Mouse (Mus musculus): ENCODE results near the gene Gm49368.

Gene Gm49368

GRCm38 (mm10) chr7:128056917-128057444 lies 5.5 kb upstream of the Gm49368 start:
- DNase-seq (ENCODE audit: low read depth, low spot score) = no peak

- DNase-seq (ENCODE audit: low read depth, low spot score) = no peak
These were observed 4.6 kb upstream of the Gm49368 start for GRCm38 (mm10) chr7:128057860-128058259.

GRCm38 (mm10) chr7:128058576-128058975 lies 3.9 kb upstream of the Gm49368 start:
- no peak for DNase-seq (ENCODE audit: low read depth, low spot score)

- no peak for DNase-seq (ENCODE audit: low read depth, low spot score)
These were observed 3.4 kb upstream of the Gm49368 start for GRCm38 (mm10) chr7:128059091-128059490.

- DNase-seq (ENCODE audit: low read depth, low spot score) = no peak
These were observed 813 bp downstream of the Gm49368 start for GRCm38 (mm10) chr7:128063211-128063781.

GRCm38 (mm10) chr7:128065547-128065946 lies 3.1 kb downstream of the Gm49368 start:
- no peak for DNase-seq (ENCODE audit: low read depth, low spot score)

GRCm38 (mm10) chr7:128067847-128068246 lies 5.4 kb downstream of the Gm49368 start:
- no peak for DNase-seq (ENCODE audit: low read depth, low spot score)

- no peak for DNase-seq (ENCODE audit: low read depth, low spot score)
These were observed 7.4 kb downstream of the Gm49368 start for GRCm38 (mm10) chr7:128069844-128070243.

GRCm38 (mm10) chr7:128071816-128072215 lies 9.3 kb downstream of the Gm49368 start:
- DNase-seq (ENCODE audit: low read depth, low spot score) = no peak

GRCm38 (mm10) chr7:128080012-128080411 lies 17.5 kb downstream of the Gm49368 start:
- peak; percentile 54 for DNase-seq (ENCODE audit: low read depth, low spot score)

- DNase-seq (ENCODE audit: low read depth, low spot score) = no peak
These were observed 26.7 kb downstream of the Gm49368 start for GRCm38 (mm10) chr7:128089141-128089540.

GRCm38 (mm10) chr7:128098135-128098534 lies 35.7 kb downstream of the Gm49368 start:
- DNase-seq (ENCODE audit: low read depth, low spot score) = no peak

- DNase-seq (ENCODE audit: low read depth, low spot score) = no peak
These were observed 38.4 kb downstream of the Gm49368 start for GRCm38 (mm10) chr7:128100742-128101357.

- DNase-seq (ENCODE audit: low read depth, low spot score) = no peak
These were observed 42.8 kb downstream of the Gm49368 start for GRCm38 (mm10) chr7:128105246-128105645.

GRCm38 (mm10) chr7:128107462-128107861 lies 45.0 kb downstream of the Gm49368 start:
- DNase-seq (ENCODE audit: low read depth, low spot score) = no peak

GRCm38 (mm10) chr7:128110314-128110713 lies 47.8 kb downstream of the Gm49368 start:
- DNase-seq (ENCODE audit: low read depth, low spot score) = no peak

- no peak for DNase-seq (ENCODE audit: low read depth, low spot score)
These were observed 49.6 kb downstream of the Gm49368 start for GRCm38 (mm10) chr7:128112131-128112530.

GRCm38 (mm10) chr7:128114371-128115105 lies 52.1 kb downstream of the Gm49368 start:
- no peak for DNase-seq (ENCODE audit: low read depth, low spot score)

GRCm38 (mm10) chr7:128115211-128115958 lies 52.9 kb downstream of the Gm49368 start:
- no peak for DNase-seq (ENCODE audit: low read depth, low spot score)

- no peak for DNase-seq (ENCODE audit: low read depth, low spot score)
These were observed 53.9 kb downstream of the Gm49368 start for GRCm38 (mm10) chr7:128116396-128116795.

- no peak for DNase-seq (ENCODE audit: low read depth, low spot score)
These were observed 57.4 kb downstream of the Gm49368 start for GRCm38 (mm10) chr7:128119726-128120490.
